9 mouse cellular contexts compared by ENCODE assay signal in genomic region chr2:155952006-155952405, GRCm38 (mm10). TPM values are rescaled to one million over a fixed set of nuclear protein-coding genes. Genes with fewer than 3 reads are reported as not detected.
DNase-seq lines count a peak whose midpoint lies in the region; ATAC-seq lines count a peak whose summit lies in the region.
"Had no signal": no experiment of that assay in that cellular context is flagged by ENCODE, and none has a peak within 500 bp of the region (broad histone marks: within the 10 kb centered on the region; RNA-seq: fewer than 3 reads in every experiment).

No protein-coding gene starts in this region.

- H3K4me2 ChIP-seq in heart, embryonic 11.5 days = no peak overlapping the region
- H3K4me2 ChIP-seq in embryonic facial prominence, embryonic 11.5 days (ENCODE audit: low read depth, low read length) = no peak overlapping the region
- H3K4me2 ChIP-seq: heart, embryonic 15.5 days had no signal

- no peaks in the 10 kb centered on the region for H3K9me3 ChIP-seq in heart, embryonic 11.5 days (replicated peaks; ENCODE audit: control insufficient read depth, low read length)
- no peaks in the 10 kb centered on the region for H3K9me3 ChIP-seq in embryonic facial prominence, embryonic 11.5 days (replicated peaks; ENCODE audit: control insufficient read depth, low read length)
- H3K9me3 ChIP-seq: heart, embryonic 15.5 days had no signal

- H3K36me3 ChIP-seq in heart, embryonic 11.5 days (ENCODE audit: control insufficient read depth, insufficient read depth, low read length) = no peaks in the 10 kb centered on the region
- no peaks in the 10 kb centered on the region for H3K36me3 ChIP-seq in embryonic facial prominence, embryonic 11.5 days (replicated peaks; ENCODE audit: control insufficient read depth, insufficient read depth, low read depth, low read length)
- H3K36me3 ChIP-seq: heart, embryonic 15.5 days had no signal

- no peak for ATAC-seq in heart, embryonic 11.5 days (replicated peaks; ENCODE audit: insufficient number of reproducible peaks, low FRiP score, low TSS enrichment)
- ATAC-seq in embryonic facial prominence, embryonic 11.5 days (replicated peaks; ENCODE audit: insufficient number of reproducible peaks, low FRiP score, low TSS enrichment, low read depth) = no peak

- H3K27ac ChIP-seq in heart, embryonic 11.5 days (ENCODE audit: low read depth, low read length) = no peak overlapping the region
- H3K27ac ChIP-seq in embryonic facial prominence, embryonic 11.5 days (replicated peaks; ENCODE audit: low read depth, low read length) = no peak overlapping the region
- H3K27ac ChIP-seq: heart, embryonic 15.5 days had no signal

- H3K4me3 ChIP-seq in heart, embryonic 11.5 days (ENCODE audit: low read depth, low read length) = no peak overlapping the region
- H3K4me3 ChIP-seq in embryonic facial prominence, embryonic 11.5 days (ENCODE audit: low read depth, low read length) = no peak overlapping the region
- H3K4me3 ChIP-seq: heart, embryonic 15.5 days had no signal

- peak; percentile 91 for DNase-seq in heart, adult 11 months
- peak; percentile 39 for DNase-seq in 3134 (ENCODE audit: extremely low read depth, insufficient read length, low spot score)
- DNase-seq in adrenal gland, adult 18-20 months (ENCODE audit: low spot score in 2 of 2) = peak; percentile 37 to 48
- peak; percentile 71 for DNase-seq in embryonic facial prominence, embryonic 11.5 days (ENCODE audit: low spot score)
- DNase-seq in layer of hippocampus, adult 8-10 months (ENCODE audit: low spot score in 2 of 2) = peak; percentile 53 to 67
- peak; percentile 54 to 71 for DNase-seq in lung, postnatal 4 days
- no peak for DNase-seq in Muller cell, postnatal 12 days (ENCODE audit: inconsistent ontology term)

- H3K27me3 ChIP-seq in heart, embryonic 11.5 days (ENCODE audit: control insufficient read depth, insufficient read depth, low read length) = peaks cover 11% of the 10 kb centered on the region
- no peaks in the 10 kb centered on the region for H3K27me3 ChIP-seq in embryonic facial prominence, embryonic 11.5 days (ENCODE audit: control insufficient read depth, insufficient read depth, low read length)
- H3K27me3 ChIP-seq: heart, embryonic 15.5 days had no signal

- no peak overlapping the region for H3K9ac ChIP-seq in heart, embryonic 11.5 days (ENCODE audit: low read depth, low read length)
- H3K9ac ChIP-seq in embryonic facial prominence, embryonic 11.5 days (replicated peaks; ENCODE audit: low read length) = no peak overlapping the region
- H3K9ac ChIP-seq: heart, embryonic 15.5 days had no signal

- no peaks in the 10 kb centered on the region for H3K4me1 ChIP-seq in heart, embryonic 11.5 days (ENCODE audit: control insufficient read depth, insufficient read depth, low read length)
- peaks cover 10% of the 10 kb centered on the region; the same call in 1 of the 2 replicates for H3K4me1 ChIP-seq in embryonic facial prominence, embryonic 11.5 days (ENCODE audit: control insufficient read depth, insufficient read depth, low read length)

RNA-seq across cellular contexts. Expression of gene Cep250, which starts 4.3 kb away (rescaled TPM):
- 6.4 and 12.3 TPM in 2 replicates for polyA plus RNA-seq in heart, embryonic 11.5 days (2014; fragmentation: Nextera tagmentation; extraction: Ambion mirVana)
- total RNA-seq in adrenal gland, adult 18-20 months (2021) = 10 to 100 TPM in 1 of 2 experiments, 1 to 10 TPM in 1; 9.9 to 10.7 TPM
- 13.4 and 14.0 TPM in 2 replicates for polyA plus RNA-seq in embryonic facial prominence, embryonic 11.5 days (2014; fragmentation: Nextera tagmentation; extraction: Ambion mirVana)
- total RNA-seq in layer of hippocampus, adult 8-10 months (2022) = 10 to 100 TPM; 21.9 to 24.9 (median 24.5) TPM

RNA-seq across cellular contexts. Expression of gene Gdf5, which starts 6.8 kb away (rescaled TPM):
- polyA plus RNA-seq in heart, embryonic 11.5 days (2014; fragmentation: Nextera tagmentation; extraction: Ambion mirVana) = 0.36 and 0.63 TPM in 2 replicates
- under 1 TPM in 1 of 2 experiments, not detected in 1; 0.38 TPM for total RNA-seq in adrenal gland, adult 18-20 months (2021)
- polyA plus RNA-seq in embryonic facial prominence, embryonic 11.5 days (2014; fragmentation: Nextera tagmentation; extraction: Ambion mirVana) = 3.2 TPM in 2 replicates
- total RNA-seq in layer of hippocampus, adult 8-10 months (2022) = under 1 TPM in 3 of 4 experiments, not detected in 1; 0.18 to 0.31 (median 0.31) TPM

RNA-seq across cellular contexts. Expression of gene Gm15557, which starts 11.5 kb away (rescaled TPM):
- polyA plus RNA-seq in heart, embryonic 11.5 days (2014; fragmentation: Nextera tagmentation; extraction: Ambion mirVana) = not detected in 2 replicates
- not detected for total RNA-seq in adrenal gland, adult 18-20 months (2021)
- polyA plus RNA-seq in embryonic facial prominence, embryonic 11.5 days (2014; fragmentation: Nextera tagmentation; extraction: Ambion mirVana) = not detected in 2 replicates
- not detected for total RNA-seq in layer of hippocampus, adult 8-10 months (2022)
- polyA plus RNA-seq: heart, embryonic 15.5 days had no signal

RNA-seq across cellular contexts. Expression of gene Uqcc1, which starts 21.9 kb away (rescaled TPM):
- polyA plus RNA-seq in heart, embryonic 11.5 days (2014; fragmentation: Nextera tagmentation; extraction: Ambion mirVana) = 86.7 and 118 TPM in 2 replicates
- total RNA-seq in adrenal gland, adult 18-20 months (2021) = 100 to 1,000 TPM; 122 to 139 TPM
- polyA plus RNA-seq in embryonic facial prominence, embryonic 11.5 days (2014; fragmentation: Nextera tagmentation; extraction: Ambion mirVana) = 85.3 and 87.7 TPM in 2 replicates
- 10 to 100 TPM; 76.5 to 83.3 (median 78.3) TPM for total RNA-seq in layer of hippocampus, adult 8-10 months (2022)

RNA-seq across cellular contexts. Expression of gene 6430550D23Rik, which starts 55.8 kb away (rescaled TPM):
- polyA plus RNA-seq in heart, embryonic 11.5 days (2014; fragmentation: Nextera tagmentation; extraction: Ambion mirVana) = 0.80 and 1.1 TPM in 2 replicates
- 1 to 10 TPM; 1.2 to 2.0 TPM for total RNA-seq in adrenal gland, adult 18-20 months (2021)
- polyA plus RNA-seq in embryonic facial prominence, embryonic 11.5 days (2014; fragmentation: Nextera tagmentation; extraction: Ambion mirVana) = 0.89 and 1.5 TPM in 2 replicates
- 1 to 10 TPM in 3 of 4 experiments, under 1 TPM in 1; 0.97 to 3.0 (median 2.0) TPM for total RNA-seq in layer of hippocampus, adult 8-10 months (2022)
